Mouse (Mus musculus) CD4-positive helper T cell, adult 2 months (primary cell): ENCODE data around the gene Creb5.

Source experiments
- DNase-seq: peaks from one replicate; pipeline ENCODE4 v3.0.0-alpha.2; 2012; ENCODE audit warnings: low read depth, missing footprints, low spot score

Creb5 gene

DNA sequence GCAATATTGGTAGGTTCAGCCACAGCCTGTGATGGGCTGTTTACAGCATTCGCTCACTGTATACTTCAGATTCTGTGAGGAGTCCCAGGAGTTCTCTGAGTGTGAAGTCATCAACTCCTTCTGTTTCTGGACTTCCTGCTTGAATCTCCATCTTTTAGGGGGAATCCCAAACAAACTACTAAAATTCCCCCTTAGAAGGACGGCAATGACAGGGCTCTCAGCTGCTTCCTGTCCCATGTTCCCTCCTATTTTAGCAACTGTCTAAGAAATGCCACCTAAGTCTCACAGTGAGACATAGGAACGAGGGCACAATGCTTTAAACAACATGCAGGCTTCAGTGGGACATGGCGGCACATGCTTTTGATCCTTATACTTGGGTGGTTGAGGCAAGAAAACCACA is 204.3 kb downstream of the Creb5 start:
- DNase-seq = no peak

GRCm38 (mm10) chr6:53493864-53494263 is 206.8 kb downstream of the Creb5 start:
- DNase-seq = no peak

DNA sequence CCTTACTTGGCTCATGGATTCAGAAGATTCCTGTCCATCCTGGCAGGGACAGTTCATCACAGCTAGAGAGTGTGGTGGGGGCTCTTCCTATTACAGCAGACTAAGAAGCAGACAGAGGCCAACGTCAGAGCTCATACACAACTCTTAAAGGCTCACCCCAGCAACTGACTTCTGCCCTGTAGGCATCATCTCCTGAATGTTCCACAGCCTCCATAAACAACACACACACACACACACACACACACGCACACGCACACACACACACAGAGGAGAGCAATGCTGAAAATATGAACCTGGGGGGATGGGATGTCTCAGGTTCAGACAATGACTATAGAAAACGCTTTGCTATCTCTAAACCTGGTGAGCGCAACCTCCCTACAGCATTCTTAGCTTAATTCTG is 208.6 kb downstream of the Creb5 start:
- DNase-seq = no peak

DNA sequence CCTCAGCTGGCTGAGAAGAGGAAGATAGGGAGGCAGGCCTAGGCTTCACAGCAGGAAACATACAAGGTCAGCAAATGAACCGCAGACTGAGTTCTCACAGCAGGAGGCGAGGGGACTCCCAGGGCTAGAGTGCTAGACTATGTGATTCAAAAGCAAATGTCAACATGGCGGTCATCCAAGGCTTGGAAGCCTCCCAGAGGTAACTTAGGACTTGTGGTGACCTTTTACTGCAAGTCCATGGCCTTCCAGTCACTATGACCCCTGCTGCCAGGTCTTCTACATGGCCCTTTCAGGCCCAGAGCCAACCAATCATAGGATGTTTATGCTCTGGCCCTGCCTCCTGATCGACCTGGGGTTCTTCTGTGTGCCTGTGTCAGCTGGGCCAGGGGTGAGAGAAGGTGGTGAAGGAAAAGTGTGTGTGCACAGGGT is 209.3 kb downstream of the Creb5 start:
- DNase-seq = no peak

- DNase-seq = peak; percentile 29
Measured at GRCm38 (mm10) chr6:53497904-53498536, 210.9 kb downstream of the Creb5 start.

- DNase-seq = no peak
Measured at GRCm38 (mm10) chr6:53499621-53500295, 212.7 kb downstream of the Creb5 start.

DNA sequence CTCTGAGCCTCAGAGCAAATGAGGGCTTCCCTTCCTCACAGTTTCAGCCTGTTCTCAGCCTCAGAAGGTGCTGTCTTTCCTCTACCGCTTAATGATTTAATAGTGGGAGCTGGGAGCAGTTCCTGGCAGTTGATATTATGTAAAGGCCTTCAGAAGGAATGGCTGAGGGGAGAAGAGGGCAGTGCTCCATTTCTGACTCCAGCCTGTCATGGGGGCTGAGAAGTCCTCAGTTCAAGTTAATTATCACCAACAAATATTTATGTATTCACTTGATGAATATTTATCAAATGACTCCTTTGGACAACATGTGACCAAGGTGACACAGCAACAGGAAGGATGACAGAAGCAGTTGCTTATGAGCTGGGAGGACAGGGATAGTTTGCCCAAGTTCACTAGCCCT is 214.2 kb downstream of the Creb5 start:
- DNase-seq = no peak

DNA sequence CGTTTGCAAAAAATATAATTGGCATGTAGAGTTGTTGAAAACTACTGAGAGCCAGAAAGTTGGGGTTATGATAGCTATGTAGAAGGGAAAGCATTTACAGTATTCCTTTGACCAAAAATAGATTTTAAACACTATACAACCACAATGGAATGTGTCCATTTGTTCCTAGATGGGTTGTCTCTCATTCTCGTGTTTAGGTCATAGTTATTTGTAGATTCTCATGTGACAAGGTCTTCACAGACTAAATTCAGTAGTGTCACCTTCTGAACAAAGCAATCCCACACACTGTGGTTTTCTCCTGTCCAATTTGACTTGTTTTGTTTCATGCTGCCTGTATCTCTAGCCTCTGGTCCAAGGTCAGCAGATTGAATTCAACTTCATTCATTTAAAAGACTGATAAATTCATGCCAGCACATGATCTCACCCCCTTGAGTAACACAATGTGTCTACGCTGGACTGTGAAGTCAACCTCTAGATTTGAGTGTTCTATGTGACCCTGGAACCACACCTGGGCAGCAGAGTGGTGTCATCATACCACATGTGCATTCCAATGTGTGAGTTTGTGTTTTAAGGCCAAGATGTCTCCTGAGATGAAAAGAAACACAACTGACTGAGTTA is 220.0 kb downstream of the Creb5 start:
- DNase-seq = no peak

DNA sequence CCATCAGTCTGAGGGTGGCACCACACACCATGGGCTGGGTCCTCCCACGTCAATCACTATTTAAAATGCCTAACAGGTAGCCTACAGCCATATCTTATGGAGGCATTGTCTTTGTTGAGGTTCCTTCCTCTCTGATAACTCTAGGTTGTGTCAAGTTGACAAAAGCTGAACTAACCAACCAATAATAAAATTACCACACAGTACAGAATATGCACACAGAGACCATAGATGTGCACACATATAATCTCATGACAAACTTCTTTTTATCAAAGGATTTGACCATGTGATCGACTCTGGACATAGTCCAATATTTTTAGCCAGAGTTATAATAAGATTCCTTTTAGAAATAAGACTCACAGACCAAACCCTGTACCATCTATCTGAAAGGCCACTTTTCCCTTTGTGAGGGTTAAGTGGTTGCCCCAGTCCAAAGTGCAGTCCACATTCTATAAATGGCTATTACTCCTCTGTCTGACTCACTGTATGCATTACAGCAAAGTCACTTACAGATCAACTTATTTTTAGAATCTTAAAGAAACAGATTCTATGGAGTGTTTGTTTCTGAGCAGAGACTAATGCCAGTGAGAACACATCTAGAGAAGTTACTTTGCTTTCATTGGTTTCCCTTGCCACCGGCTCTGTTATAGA is 221.9 kb downstream of the Creb5 start:
- DNase-seq = no peak

DNA sequence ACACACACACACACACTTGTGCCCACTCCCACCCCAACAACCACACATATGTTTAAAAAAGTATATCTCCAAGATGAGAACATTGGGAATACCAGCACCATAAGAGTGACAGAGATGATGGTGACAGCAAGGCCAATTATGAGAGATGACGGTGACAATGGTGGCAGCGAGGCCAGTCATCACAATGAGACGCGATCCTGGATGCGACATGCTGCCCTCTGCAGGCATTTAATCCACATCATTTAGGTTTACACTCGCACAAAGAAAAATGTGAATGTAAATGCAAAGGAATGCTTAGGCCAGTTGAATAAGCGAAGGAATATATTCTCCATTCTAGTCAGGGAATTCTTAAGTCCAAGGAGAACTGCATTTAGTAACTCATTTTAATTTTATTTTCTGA is 222.9 kb downstream of the Creb5 start:
- no peak for DNase-seq

GRCm38 (mm10) chr6:53512226-53512625 is 225.2 kb downstream of the Creb5 start:
- DNase-seq = no peak

DNA sequence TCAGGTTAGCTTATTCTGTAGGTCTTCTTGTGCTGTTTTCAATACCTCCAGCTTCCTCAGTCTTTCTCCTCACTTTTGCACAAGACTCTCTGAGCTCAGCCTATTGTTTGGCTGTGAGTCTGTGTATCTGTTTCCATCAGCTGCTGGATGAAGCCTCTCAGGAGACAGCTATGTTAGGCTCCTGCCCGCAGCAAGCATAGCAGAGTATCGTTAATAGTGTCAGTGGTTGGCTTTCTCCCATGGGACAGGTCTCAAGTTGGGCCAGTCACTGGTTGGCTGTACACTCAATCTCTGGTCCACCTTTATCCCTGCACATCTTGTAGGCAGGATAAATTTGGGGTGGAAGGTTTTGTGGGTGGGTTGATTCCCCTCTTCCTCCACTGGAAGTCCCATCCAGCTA is 226.3 kb downstream of the Creb5 start:
- no peak for DNase-seq

DNA sequence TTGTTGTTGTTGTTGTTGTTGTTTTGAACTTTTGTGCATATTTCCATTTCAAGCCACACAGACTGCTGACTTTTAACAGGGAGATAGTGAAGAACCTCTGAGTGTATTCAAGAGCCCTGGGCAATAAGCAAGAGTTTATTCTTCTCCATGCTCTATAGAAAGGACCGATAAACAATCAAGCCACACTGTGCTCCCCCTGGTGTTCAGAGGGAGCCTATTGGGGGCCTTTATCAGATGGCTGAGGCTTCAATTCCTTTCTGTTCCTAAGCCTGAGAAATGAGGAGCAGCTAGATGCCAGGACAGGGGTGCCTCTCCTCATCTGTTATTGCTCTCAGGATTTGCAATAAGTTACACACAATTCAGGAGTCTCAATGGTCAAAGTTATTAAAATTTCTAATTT is 227.8 kb downstream of the Creb5 start:
- no peak for DNase-seq

- no peak for DNase-seq
Measured at GRCm38 (mm10) chr6:53515611-53516010, 228.5 kb downstream of the Creb5 start.

- no peak for DNase-seq
Measured at GRCm38 (mm10) chr6:53517371-53517945, 230.4 kb downstream of the Creb5 start.

DNA sequence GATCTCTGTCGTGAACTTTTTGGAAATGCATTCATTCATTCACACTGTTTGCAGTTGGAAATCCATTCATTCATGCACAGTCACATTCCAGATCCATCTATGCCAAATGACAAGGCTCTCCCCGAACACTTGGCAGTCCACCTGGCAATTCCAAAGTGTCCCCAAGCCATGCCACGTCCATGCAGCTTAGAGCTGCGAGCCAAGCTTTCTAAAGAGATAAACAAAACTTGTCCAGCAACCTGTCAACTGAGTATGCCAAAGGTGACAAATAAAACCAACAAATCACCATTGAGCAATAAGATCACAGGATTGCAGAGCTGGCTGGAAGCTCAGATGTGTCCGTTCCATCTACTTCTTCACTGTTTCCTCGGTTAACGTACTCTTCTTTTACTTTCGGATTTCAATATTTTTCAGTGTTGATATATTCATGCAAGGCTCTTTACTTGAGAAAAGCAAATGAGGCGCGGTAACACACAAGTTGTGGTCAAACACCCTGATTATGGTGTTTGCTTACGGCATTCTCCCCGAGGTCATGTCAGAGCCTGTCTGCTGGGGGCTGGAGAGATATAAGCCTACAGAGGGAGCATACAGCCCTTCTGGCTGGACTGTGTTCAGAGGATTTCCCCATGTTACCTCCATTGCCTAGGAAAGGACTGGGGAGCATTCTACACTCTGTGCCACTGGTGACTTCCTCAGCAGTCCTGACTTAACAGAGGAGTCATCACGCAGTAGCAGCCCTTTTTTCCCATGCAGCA is 236.8 kb downstream of the Creb5 start:
- DNase-seq = no peak

DNA sequence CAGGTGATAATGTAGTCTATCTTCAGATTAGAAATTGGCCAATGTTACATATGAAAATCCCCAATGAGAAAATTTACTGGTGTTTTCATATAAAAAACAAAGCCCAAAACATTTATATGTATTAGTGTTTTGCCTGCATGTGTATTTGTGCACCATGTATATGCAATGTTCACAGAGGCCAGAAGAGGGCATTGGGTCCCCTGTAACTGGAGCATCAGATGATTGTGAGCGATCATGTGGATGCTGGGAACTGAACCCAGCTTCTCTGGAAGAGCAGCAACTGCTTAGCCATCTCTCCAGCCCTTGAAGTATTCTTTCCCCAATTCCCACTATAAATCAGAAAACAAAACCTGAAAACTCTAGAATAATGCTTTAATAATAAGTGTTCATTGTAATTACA is 239.4 kb downstream of the Creb5 start:
- DNase-seq = no peak

DNA sequence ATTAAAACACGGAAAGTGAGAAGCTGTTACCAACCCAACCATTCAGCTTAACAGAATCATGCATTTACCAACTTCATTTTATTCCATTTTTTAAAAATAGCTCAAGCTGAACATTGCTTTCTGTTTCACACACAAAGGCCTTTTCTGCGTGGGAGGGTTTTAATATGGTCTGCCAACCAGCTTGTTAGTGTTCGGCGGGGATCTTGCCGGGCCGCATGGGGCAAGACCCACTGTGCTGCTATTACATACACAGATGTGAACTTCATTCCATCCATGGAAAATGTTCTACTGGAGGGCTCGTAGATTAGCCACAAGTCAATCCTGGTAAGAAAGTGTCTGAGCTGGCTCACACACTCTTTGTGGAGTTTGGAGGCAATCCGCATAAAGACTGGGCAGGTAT is 243.7 kb downstream of the Creb5 start:
- DNase-seq = no peak

DNA sequence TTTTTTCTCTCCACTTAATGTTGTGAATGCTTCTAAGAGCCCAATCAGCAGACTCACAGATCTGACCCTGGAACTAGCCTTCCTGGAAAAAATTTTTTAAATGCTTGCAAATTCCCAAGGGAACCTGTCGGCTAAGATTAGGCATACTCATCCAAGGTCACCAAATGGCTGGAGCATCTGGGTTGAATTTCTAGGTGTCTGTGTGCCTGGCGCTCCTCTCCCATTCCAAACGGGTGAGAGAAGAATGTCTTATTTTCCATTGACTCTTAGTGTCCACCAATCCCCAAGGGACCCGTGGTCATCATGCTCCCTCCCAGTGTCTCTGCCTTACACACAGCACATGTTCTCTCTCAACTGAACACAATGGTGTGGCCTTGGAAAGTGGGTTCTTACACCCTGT is 244.4 kb downstream of the Creb5 start:
- no peak for DNase-seq

DNA sequence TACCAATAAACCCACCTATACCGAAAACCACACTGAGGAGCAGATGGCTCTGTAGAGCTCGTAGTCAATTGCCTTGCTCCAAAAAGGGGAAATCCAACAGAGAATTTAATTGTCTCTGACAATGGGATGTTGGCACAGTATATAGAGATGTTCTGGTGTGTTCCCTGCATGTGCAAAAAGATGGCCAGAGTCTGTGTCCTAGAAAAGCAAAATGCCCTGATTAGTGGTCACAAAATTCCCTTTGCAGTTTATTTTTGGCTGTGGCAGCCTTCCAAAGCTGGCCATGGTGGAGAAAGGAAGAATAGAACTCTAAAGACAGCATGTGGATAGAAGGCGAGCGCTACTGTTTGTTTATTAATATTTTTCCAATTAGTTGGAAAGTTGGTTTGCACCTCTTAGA is 250.5 kb downstream of the Creb5 start:
- no peak for DNase-seq

GRCm38 (mm10) chr6:53541798-53542197 is 254.7 kb downstream of the Creb5 start:
- DNase-seq = no peak

DNA sequence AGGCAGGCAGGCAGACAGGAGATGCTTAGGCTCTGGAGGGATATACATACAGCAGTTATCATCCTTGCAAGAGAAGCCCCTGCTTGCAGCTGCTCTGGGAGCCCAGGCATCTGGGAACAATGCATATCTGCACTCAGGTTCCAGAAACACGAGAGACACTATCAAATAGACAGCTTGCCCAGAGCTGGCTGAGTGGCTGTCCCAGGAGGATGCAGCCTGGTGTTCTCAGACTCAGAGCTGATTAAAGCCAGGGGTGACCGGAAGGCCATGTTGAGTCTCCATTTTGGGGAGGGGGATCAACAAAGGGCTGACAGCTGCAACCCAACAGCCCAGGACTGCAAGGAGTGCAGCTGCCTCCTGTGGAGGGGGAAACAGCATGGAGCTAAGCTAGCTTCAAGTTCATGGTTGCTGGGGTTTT is 258.4 kb downstream of the Creb5 start:
- DNase-seq = no peak
